Mouse (Mus musculus) megakaryocyte, embryonic 14.5 days (primary cell): ENCODE data around the gene Hsd11b2.

Experiments used
- FLI1 ChIP-seq: IDR thresholded peaks from 2 replicates; pipeline ENCODE4 v1.6.1; 2012; ENCODE audit warnings: low read length, inconsistent platforms, mixed read lengths
- GATA1 ChIP-seq: IDR thresholded peaks from 3 replicates; pipeline ENCODE4 v1.6.1; 2012; ENCODE audit warnings: mixed read lengths, low read length, inconsistent platforms, borderline replicate concordance

- no peak for TF ChIP-seq GATA1
- no peak for TF ChIP-seq FLI1
These were observed 10.7 kb downstream of the Hsd11b2 start for GRCm38 (mm10) chr8:105529271-105529670.
